Mouse (Mus musculus) liver, embryonic 13.5 days (tissue): Measurements from ENCODE around the gene Crtam. TPM values are rescaled to one million over a fixed set of nuclear protein-coding genes. Genes with fewer than 3 reads are reported as not detected.

Experiments used
- ATAC-seq: fragments of 200-750 bp; cut with Nextera tagmentation; 2 replicates; pipeline ENCODE4 v1.8.0; 2017; ENCODE audit warnings: low read depth, mild to moderate bottlenecking, moderate number of reproducible peaks, moderate library complexity
- DNase-seq: peaks from one replicate; pipeline ENCODE4 v3.0.0; 2022
- H3K27ac ChIP-seq: fragments of 300-500 bp; sonication (generic); 2 replicates; pipeline ENCODE4 v1.5.1; 2015; ENCODE audit warnings: moderate library complexity, mild to moderate bottlenecking, inconsistent platforms
- H3K27me3 ChIP-seq: fragments of 300-500 bp; sonication (generic); 2 replicates; pipeline ENCODE4 v1.6.1; 2015; ENCODE audit warnings: mild to moderate bottlenecking, inconsistent platforms
- H3K36me3 ChIP-seq: fragments of 300-500 bp; sonication (generic); 2 replicates; pipeline ENCODE4 v1.6.1; 2015; ENCODE audit warnings: mild to moderate bottlenecking, inconsistent platforms
- H3K4me1 ChIP-seq: fragments of 300-500 bp; sonication (generic); replicated peaks from 2 replicates; pipeline ENCODE4 v1.6.1; 2015; ENCODE audit warnings: inconsistent platforms
- H3K4me2 ChIP-seq: fragments of 300-500 bp; sonication (generic); 2 replicates; pipeline ENCODE4 v1.6.1; 2015; ENCODE audit warnings: inconsistent platforms, mild to moderate bottlenecking, moderate library complexity
- H3K4me3 ChIP-seq: fragments of 300-500 bp; sonication (generic); replicated peaks from 2 replicates; pipeline ENCODE4 v1.5.1; 2015; ENCODE audit warnings: mild to moderate bottlenecking, inconsistent platforms
- H3K9ac ChIP-seq: fragments of 300-500 bp; sonication (generic); 2 replicates; pipeline ENCODE4 v1.6.1; 2015; ENCODE audit warnings: mild to moderate bottlenecking, inconsistent platforms
- H3K9me3 ChIP-seq: fragments of 300-500 bp; sonication (generic); replicated peaks from 2 replicates; pipeline ENCODE4 v1.6.1; 2016; ENCODE audit warnings: inconsistent platforms
- WGBS: fragments of 180-500 bp; shearing (Covaris S2); methylation state at CpG from one replicate; pipeline ENCODE4 v1.1.7; 2015; ENCODE audit not compliant: insufficient replicate concordance; 5-methylcytosine and 5-hydroxymethylcytosine counted together
- polyA plus RNA-seq: library from polyadenylated mRNA; unstranded; fragments of >200 nt; fragmentation: Nextera tagmentation; extraction: Ambion mirVana; gene quantifications from 2 replicates; pipeline ENCODE4 v1.2.1, GENCODE M21; 2015

Crtam gene
- polyA plus RNA-seq, 1 experiment from 2014 or later: 0.03 TPM

DNA sequence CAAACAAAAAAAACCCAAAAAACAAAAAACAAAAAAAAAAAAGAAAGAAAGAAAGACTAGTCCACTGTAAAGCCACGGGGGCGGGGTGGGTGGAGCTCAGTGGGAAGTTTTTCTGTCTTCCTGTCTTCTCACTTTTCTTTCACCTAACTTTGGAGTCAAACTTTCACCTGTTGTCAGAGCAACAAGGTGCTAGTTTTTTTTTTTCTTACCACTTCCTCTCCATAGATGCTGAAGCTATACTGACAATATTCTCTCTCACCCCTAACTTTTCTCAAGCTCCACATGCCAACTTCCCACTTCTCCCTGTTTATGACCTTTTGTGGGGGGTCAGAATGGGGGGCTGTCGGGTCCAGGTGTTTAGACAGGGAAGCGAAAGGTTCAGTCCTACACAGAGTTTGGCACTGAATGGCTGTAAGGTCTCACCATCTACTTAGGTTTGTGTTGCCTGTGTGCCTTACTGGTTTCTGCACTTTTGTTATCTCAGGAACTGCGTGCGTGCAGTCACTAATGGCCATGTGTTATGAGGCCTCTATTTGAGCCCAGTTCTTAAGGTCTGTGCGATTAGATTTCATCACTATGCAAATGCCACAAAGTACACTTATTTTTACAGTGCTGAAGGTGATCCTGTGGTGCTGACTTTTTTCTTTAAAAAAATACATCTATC, 7.2 kb downstream of the Crtam start:
- ATAC-seq: no peak
- Histone ChIP-seq H3K4me3 (no peak overlapping the region), H3K9me3 (no peaks in the 10 kb centered on the region), H3K4me2 (no peak overlapping the region), H3K27ac (no peak overlapping the region), H3K36me3 (no peaks in the 10 kb centered on the region), H3K27me3 (no peaks in the 10 kb centered on the region), H3K4me1 (no peaks in the 10 kb centered on the region), H3K9ac (no peak overlapping the region)
- 61% methylated on average over 7 of the region's 7 CpGs for WGBS
- DNase-seq: no peak

DNA sequence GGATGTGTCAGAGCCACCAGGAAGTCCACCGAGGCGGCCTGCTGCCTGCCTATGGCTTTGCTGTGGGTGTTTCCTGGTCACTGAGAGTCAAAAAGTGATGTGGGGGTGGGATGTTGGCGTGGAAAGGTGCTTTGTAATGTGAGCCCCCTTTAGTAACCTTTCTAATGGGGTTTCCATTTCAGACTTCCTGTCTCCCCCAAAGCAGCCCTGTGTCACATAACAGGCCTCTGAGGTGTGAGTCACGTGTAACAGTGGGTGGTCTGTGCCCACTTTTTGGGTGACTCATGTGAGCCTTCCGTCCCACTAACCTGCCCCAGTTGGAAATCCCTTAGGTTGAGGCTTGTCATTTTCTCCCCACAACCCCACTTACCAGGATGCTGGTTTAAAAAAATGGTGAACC, 10.4 kb downstream of the Crtam start:
- Histone ChIP-seq H3K9ac (no peak overlapping the region), H3K4me2 (no peak overlapping the region), H3K4me3 (no peak overlapping the region), H3K27me3 (no peaks in the 10 kb centered on the region), H3K36me3 (no peaks in the 10 kb centered on the region), H3K4me1 (no peaks in the 10 kb centered on the region), H3K9me3 (no peaks in the 10 kb centered on the region), H3K27ac (no peak overlapping the region)
- DNase-seq (no peak), ATAC-seq (no peak)
- WGBS: 66% methylated on average over 5 of the region's 5 CpGs

DNA sequence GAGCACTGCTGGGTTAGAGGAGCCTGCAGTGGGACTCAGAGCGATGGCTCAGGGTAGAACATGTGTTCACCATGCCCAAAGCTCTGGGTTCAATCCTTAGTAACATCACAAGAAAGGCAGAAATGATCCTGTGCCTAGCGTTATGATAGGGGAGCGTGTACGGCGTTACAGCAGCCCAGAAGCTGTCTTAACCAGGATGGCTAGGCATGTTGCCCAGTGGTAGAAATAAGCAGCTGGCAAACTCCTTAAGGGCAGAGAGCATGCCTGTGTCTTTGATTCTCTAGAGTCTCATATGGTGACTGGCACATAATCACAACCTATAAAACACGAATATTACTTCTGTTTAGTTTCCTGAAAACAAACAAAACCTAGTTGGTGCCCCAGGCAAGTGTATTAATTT, 12.9 kb downstream of the Crtam start:
- H3K4me2 ChIP-seq: no peak overlapping the region
- 75% methylated on average over 6 of the region's 6 CpGs for WGBS
- no peak overlapping the region for H3K9ac ChIP-seq
- no peak overlapping the region for H3K4me3 ChIP-seq
- no peaks in the 10 kb centered on the region for H3K36me3 ChIP-seq
- no peaks in the 10 kb centered on the region for H3K27me3 ChIP-seq
- ATAC-seq (no peak), DNase-seq (no peak)
- no peaks in the 10 kb centered on the region for H3K4me1 ChIP-seq
- no peaks in the 10 kb centered on the region for H3K9me3 ChIP-seq
- H3K27ac ChIP-seq: no peak overlapping the region

DNA sequence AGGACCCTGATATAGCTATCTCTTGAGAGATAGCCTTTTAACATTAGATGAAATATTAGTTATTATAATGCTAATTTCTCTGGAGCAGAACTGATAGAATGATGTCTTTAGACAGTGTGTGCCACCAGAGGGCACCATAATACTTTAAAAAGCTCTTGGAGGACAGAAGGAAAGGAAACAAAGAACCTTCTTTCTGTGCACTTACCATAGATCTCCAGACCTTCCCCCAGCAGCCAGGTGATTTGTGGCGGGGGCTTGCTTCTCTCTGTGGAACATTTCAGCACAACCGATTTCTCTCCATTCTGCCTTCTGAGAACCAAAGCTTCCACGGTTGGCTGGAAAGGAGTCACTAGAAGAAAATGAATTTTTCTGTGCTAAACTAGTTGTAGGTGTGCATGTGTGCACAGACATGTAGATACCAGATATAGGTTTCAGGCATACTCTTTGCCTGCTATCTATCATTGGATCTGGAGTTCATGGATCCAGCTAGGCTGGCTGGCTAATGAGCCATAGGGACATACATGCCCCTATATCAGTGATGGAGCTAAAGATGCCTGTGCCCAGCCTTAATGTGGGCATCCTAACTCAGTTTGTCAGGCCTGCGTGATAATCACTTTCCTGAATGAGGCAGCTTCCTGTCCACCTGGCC, 14.4 kb downstream of the Crtam start:
- Histone ChIP-seq H3K36me3 (no peaks in the 10 kb centered on the region), H3K27ac (no peak overlapping the region), H3K27me3 (no peaks in the 10 kb centered on the region), H3K4me1 (no peaks in the 10 kb centered on the region), H3K4me2 (no peak overlapping the region), H3K9ac (no peak overlapping the region), H3K4me3 (no peak overlapping the region), H3K9me3 (no peaks in the 10 kb centered on the region)
- ATAC-seq (no peak), DNase-seq (peak; percentile 12)
- WGBS: 31% methylated on average over 4 of the region's 4 CpGs

DNA sequence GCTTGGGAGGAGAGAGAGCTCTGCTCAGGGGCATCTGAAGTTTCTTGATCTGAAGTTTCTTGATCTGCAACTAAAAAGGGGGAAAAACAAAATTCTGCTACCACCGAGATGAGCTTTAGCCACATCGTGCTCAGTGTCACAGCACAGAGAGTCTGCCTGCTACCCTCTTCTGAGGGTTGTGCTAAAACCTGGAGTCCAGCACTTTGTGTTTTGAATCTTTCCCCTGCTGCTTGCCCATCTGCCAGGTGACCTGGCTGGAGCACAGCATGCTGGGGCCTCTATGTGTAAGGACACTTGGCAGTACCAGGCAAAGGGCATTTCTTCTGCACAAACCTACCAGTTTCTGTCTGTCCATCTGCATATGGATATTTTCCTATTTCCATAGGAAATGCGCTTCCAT, 20.1 kb downstream of the Crtam start:
- Histone ChIP-seq H3K9me3 (no peaks in the 10 kb centered on the region), H3K4me3 (no peak overlapping the region), H3K36me3 (no peaks in the 10 kb centered on the region), H3K27ac (no peak overlapping the region), H3K27me3 (0 out of 2 replicates have a peak, but pooled peaks cover 7% of the 10 kb centered on the region), H3K9ac (no peak overlapping the region), H3K4me2 (no peak overlapping the region), H3K4me1 (no peaks in the 10 kb centered on the region)
- ATAC-seq (no peak), DNase-seq (no peak)
- 61% methylated on average over 3 of the region's 3 CpGs for WGBS

DNA sequence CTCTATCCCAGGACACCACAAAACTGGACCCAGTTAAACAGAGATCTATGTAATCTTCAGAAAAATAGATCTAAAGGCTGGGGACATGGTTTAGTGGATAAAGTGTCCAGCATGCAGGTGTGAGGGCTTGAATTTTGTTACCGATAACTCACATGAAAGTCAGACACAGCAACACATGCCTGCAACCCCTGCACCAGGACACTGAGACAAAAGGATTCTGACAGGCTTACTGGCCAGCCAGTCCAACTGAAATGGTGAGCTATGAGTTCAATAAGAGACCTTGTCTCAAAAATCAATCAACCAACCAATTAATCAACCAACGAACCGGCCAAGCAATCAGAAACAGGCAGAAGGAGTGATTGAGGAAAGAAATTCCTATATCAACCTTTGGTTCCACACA, 20.7 kb downstream of the Crtam start:
- H3K4me3 ChIP-seq: no peak overlapping the region
- 60% methylated on average over 3 of the region's 3 CpGs for WGBS
- no peak overlapping the region for H3K4me2 ChIP-seq
- 0 out of 2 replicates have a peak, but pooled peaks cover 7% of the 10 kb centered on the region for H3K27me3 ChIP-seq
- DNase-seq (no peak), ATAC-seq (no peak)
- no peaks in the 10 kb centered on the region for H3K4me1 ChIP-seq
- no peaks in the 10 kb centered on the region for H3K9me3 ChIP-seq
- no peak overlapping the region for H3K9ac ChIP-seq
- no peak overlapping the region for H3K27ac ChIP-seq
- H3K36me3 ChIP-seq: no peaks in the 10 kb centered on the region

DNA sequence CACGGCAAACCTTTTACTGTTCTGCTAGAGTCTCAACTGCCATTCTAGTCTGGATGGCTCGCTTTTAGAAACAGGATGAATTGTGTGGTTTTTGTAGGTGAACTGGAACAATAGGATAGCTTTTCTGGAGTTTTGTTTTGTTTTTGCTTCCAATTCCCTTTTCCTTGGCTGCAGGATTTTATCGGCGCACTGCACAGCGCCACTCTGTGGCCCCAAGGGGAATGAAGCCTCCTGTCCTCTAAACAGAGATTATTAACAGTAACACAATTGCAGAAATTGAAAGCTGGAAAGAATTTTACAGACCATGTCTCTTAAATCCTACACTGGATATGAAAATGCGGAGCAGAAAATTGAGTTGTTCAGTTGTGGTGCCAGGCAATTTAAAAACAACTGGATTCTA, 21.9 kb downstream of the Crtam start:
- Histone ChIP-seq H3K9me3 (no peaks in the 10 kb centered on the region), H3K36me3 (no peaks in the 10 kb centered on the region), H3K4me2 (no peak overlapping the region), H3K27me3 (0 out of 2 replicates have a peak, but pooled peaks cover 7% of the 10 kb centered on the region), H3K27ac (no peak overlapping the region), H3K4me1 (no peaks in the 10 kb centered on the region), H3K4me3 (no peak overlapping the region), H3K9ac (no peak overlapping the region)
- ATAC-seq (no peak), DNase-seq (no peak)
- 39% methylated on average over 6 of the region's 6 CpGs for WGBS

DNA sequence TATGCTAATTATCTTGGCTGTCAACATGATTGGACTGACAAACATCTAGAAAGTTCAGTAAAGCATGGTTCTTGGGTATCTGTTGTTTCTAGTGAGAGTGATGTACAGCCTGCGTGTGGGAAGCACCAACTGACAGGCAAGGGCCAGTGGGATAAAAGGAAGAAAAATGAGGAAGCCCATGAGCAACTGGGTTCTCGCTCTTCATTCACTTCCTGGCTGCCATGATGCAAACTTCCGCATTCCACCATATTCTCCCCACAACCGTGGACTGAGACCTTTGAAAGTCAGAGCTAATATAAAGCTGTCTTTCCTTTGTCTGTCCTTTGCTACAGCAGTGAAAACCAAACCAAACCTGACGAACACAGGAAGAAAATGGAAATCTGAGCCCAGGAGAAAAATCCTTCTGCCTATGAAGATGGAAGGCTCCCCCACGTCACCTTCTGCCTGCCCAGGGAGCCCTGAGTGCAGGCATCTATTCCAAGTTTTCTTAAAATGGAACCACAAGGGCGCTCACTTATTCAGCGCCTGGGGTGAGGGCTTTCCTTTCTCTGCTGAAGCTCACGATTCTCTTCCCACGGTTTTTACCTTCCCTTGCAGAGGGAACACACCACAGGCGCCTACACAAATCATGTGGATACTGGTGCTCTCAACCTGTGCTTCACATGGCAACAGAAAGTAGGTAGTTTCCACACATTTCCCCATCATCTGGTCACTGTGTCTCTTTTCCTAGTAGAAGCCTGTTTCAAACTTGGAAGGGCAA, 30.2 kb downstream of the Crtam start:
- H3K4me1 ChIP-seq: no peaks in the 10 kb centered on the region
- no peak overlapping the region for H3K9ac ChIP-seq
- ATAC-seq: no peak

DNA sequence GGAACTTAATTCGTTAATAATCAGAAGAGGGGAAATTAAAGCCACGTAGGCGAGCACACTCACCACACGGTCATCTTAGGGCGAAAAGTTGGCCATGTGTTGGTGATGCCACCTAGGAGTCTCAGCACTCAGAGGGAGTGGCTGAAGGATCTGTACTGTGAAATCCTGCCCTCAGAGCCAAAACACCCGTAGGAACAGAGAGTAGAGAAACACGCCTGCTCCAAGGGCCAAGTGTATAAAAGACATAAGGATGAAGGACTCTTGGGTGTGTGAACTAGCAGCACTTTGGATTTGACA, 40.1 kb downstream of the Crtam start:
- H3K4me1 ChIP-seq: no peaks in the 10 kb centered on the region
- H3K9ac ChIP-seq: no peak overlapping the region
- no peak overlapping the region for H3K27ac ChIP-seq
- H3K27me3 ChIP-seq: peaks cover 49% of the 10 kb centered on the region
- DNase-seq (no peak), ATAC-seq (no peak)
- no peak overlapping the region for H3K4me2 ChIP-seq
- WGBS: 30% methylated on average over 7 of the region's 7 CpGs
- H3K4me3 ChIP-seq: peak overlapping the region; percentile 25; the same call in 1 of the 2 replicates
- no peaks in the 10 kb centered on the region for H3K9me3 ChIP-seq
- no peaks in the 10 kb centered on the region for H3K36me3 ChIP-seq

More for the DNA sequence above, 30.2 kb downstream of the Crtam start:
- no peaks in the 10 kb centered on the region for H3K27me3 ChIP-seq
- H3K36me3 ChIP-seq: no peaks in the 10 kb centered on the region
- no peaks in the 10 kb centered on the region for H3K9me3 ChIP-seq
- no peak overlapping the region for H3K4me3 ChIP-seq
- H3K27ac ChIP-seq: no peak overlapping the region
- no peak overlapping the region for H3K4me2 ChIP-seq
- whole genome bisulfite sequencing: 58% methylated on average over 11 of the region's 11 CpGs
- no peak for DNase-seq

DNA sequence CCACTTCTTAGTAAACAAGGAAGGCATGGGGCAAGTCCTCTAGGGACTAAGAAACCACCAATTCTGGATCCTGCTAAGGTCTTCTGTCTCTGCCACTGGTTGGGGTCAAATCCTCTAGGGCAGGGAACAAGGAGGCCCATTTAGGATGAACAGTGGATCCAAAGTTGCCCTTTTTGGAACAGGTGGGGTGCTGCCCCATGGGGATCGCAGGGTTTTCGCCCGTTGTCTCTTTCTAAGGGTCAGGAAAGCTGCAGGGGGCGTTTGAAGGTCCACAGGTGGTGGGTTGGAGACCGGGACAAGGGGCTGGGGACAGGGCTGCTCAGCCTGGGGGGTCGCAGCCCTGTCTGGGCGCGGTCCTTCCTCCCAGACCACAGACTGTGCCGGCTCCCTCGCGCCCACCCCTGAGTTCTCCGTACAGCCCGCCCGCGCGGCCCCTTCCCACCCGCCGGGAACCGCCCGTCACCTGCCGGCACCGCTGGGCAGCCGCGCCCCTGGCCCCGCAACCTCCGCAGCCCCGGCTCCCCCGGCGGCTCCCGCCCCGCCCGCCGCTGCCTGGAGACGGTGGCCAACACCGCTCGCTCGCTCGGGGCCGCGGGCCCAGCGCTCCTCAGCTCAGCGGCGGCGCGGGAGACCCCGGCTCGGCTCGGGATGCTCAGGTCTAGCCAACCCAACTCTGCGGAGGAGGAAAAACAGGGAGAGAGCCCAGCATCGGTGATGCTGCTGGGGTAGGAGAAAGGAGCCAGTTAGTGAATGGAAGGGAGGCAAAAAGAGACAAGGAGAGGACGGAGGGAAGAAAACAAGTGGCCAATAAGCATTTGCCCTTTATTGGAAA, 40.6 kb downstream of the Crtam start, which contains the start of gene Jhy:
Jhy (minus strand) TSS at position 533 of the 832 bp plus-strand sequence.
- 2% methylated on average over 49 of the region's 51 CpGs for whole genome bisulfite sequencing
- no peaks in the 10 kb centered on the region for H3K9me3 ChIP-seq
- H3K4me2 ChIP-seq: peak within 1 kb of the TSS; percentile 39
- peaks cover 49% of the 10 kb centered on the region for H3K27me3 ChIP-seq
- no peaks in the 10 kb centered on the region for H3K4me1 ChIP-seq
- no peak within 1 kb of the TSS for H3K27ac ChIP-seq
- ATAC-seq: no peak
- H3K4me3 ChIP-seq: peak within 1 kb of the TSS; percentile 25
- H3K9ac ChIP-seq: no peak within 1 kb of the TSS
- DNase-seq: no peak
- H3K36me3 ChIP-seq: no peaks in the 10 kb centered on the region

DNA sequence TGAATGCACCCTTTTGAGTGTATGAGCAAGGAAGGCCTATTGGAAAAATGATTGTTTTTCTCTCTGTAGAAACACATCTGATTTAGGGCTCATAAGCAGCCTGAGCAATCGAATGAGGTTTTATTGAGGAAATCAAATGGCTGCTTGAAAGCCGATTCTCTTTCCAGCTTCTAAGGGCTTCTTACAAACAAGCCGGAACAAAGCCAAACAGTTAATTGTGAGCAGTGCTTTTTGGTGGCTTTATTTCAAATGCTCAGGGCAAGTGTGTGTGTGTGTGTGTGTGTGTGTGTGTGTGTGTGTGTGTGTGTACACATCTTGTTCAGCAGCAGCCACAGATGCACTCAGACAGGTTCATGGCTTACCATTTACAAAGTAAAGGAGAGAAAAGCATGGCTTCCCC, 43.0 kb downstream of the Crtam start:
- no peak overlapping the region for H3K4me3 ChIP-seq
- no peak overlapping the region for H3K27ac ChIP-seq
- no peaks in the 10 kb centered on the region for H3K9me3 ChIP-seq
- no peaks in the 10 kb centered on the region for H3K4me1 ChIP-seq
- H3K9ac ChIP-seq: no peak overlapping the region
- peaks cover 55% of the 10 kb centered on the region for H3K27me3 ChIP-seq
- ATAC-seq (no peak), DNase-seq (no peak)
- WGBS: 66% methylated on average over 3 of the region's 3 CpGs
- H3K36me3 ChIP-seq: no peaks in the 10 kb centered on the region
- H3K4me2 ChIP-seq: no peak overlapping the region
